Mouse (Mus musculus) kidney, postnatal 0 days (tissue): ENCODE measurements around the gene Rac3. TPM values are rescaled to one million over a fixed set of nuclear protein-coding genes. Genes with fewer than 3 reads are reported as not detected.
A peak's percentile ranks its signal among the peaks of the same experiment; 100 is the strongest.

ENCODE experiments used
- ATAC-seq: fragments of 200-750 bp; cut with Nextera tagmentation; replicated peaks from 2 replicates; pipeline ENCODE4 v1.8.0; 2017; ENCODE audit warnings: low read depth, moderate number of reproducible peaks, moderate TSS enrichment, moderate library complexity; ENCODE audit not compliant: low FRiP score
- DNase-seq: peaks from one replicate; pipeline ENCODE4 v3.0.0-alpha.2; 2016; ENCODE audit warnings: low spot score
- H3K27ac ChIP-seq: fragments of 300-500 bp; sonication (generic); 2 replicates; pipeline ENCODE4 v1.5.1; 2014; ENCODE audit warnings: mild to moderate bottlenecking
- H3K27me3 ChIP-seq: fragments of 300-500 bp; sonication (generic); 2 replicates; pipeline ENCODE4 v1.6.1; 2014; ENCODE audit warnings: low read length, mixed read lengths; ENCODE audit not compliant: insufficient read depth
- H3K36me3 ChIP-seq: fragments of 300-500 bp; sonication (generic); 2 replicates; pipeline ENCODE4 v1.6.1; 2014; ENCODE audit warnings: low read length, mixed read lengths; ENCODE audit not compliant: insufficient read depth
- H3K4me1 ChIP-seq: fragments of 300-500 bp; sonication (generic); replicated peaks from 2 replicates; pipeline ENCODE4 v1.6.1; 2014; ENCODE audit warnings: antibody characterized with exemption, low read length, mixed read lengths; ENCODE audit not compliant: insufficient read depth
- H3K4me2 ChIP-seq: fragments of 300-500 bp; sonication (generic); 2 replicates; pipeline ENCODE4 v1.6.1; 2014; ENCODE audit warnings: mild to moderate bottlenecking, low read length, moderate library complexity, mixed read lengths
- H3K4me3 ChIP-seq: fragments of 300-500 bp; sonication (generic); replicated peaks from 2 replicates; pipeline ENCODE4 v1.5.1; 2014; ENCODE audit warnings: low read depth, low read length
- H3K9ac ChIP-seq: fragments of 300-500 bp; sonication (generic); 2 replicates; pipeline ENCODE4 v1.6.1; 2014; ENCODE audit warnings: low read depth, low read length
- H3K9me3 ChIP-seq: fragments of 300-500 bp; sonication (generic); replicated peaks from 2 replicates; pipeline ENCODE4 v1.6.1; 2016; ENCODE audit warnings: low read length, inconsistent platforms, mixed read lengths
- CTCF ChIP-seq: IDR thresholded peaks from 2 replicates; pipeline ENCODE4 v1.5.1; 2016; ENCODE audit warnings: antibody characterized with exemption, low read depth, mild to moderate bottlenecking, moderate library complexity
- WGBS: fragments of 180-500 bp; shearing (Covaris S2); extraction: QIAGEN DNeasy Blood & Tissue Kit; methylation state at CpG from one replicate; pipeline ENCODE4 v1.1.7; 2014; 5-methylcytosine and 5-hydroxymethylcytosine counted together
- polyA plus RNA-seq: library from polyadenylated mRNA; unstranded; fragments of >200 nt; fragmentation: Nextera tagmentation; extraction: Ambion mirVana; gene quantifications from 2 replicates; pipeline ENCODE4 v1.2.1, GENCODE M21; 2015

The Rac3 gene
- polyA plus RNA-seq, 1 experiment from 2014 or later: 23.4 TPM

DNA sequence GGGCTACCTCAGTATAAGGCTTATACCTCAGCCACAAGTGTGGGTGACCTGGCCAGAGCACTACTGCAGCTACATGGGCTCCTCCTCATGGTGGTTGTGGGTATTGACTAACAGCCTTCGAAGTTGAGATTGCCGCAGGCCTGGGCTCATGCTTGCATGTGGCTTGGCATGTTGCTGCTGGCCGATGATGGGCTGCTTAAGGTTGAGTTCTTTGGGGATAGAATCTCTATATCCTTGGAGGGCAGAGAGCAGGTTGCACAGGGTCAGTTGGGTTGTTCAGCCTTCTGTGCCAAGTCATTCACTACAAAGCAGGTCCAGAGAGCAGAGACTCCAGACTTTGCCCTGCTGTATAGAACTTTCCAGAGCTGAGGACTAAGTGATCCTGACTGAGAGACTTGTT is 41.4 kb upstream of the Rac3 start:
- Histone ChIP-seq H3K36me3 (peaks cover 26% of the 10 kb centered on the region; the same call in 1 of the 2 replicates), H3K9me3 (no peaks in the 10 kb centered on the region), H3K27me3 (no peaks in the 10 kb centered on the region), H3K27ac (0 out of 2 replicates have a peak overlapping the region, but pooled peaks have one; percentile 19), H3K4me1 (no peaks in the 10 kb centered on the region), H3K4me2 (no peak overlapping the region), H3K9ac (no peak overlapping the region), H3K4me3 (no peak overlapping the region)
- 79% methylated on average over 3 of the region's 3 CpGs for WGBS
- TF ChIP-seq CTCF: peak; percentile 63
- DNase-seq: peak; percentile 45
- peak; percentile 84 for ATAC-seq

DNA sequence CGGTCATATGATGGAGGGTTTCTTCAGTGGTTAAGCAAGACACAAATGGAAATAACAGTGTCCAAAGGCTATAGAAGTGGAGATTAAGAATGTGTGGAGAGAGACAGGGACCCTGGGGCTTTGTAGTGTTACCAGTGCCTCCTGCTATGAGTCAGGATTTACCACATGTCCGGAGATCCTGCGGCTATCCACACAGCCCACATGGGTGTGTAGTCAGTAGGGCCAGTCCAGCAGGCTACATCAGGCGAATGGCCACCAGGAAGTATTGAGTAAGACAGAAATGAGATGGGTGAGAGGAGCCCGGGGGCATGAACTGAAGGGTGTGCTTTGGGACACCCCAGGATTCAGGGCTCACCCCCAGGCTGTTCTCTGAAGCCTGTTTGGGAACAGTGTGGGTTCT is 38.6 kb upstream of the Rac3 start:
- DNase-seq (no peak), ATAC-seq (no peak)
- Histone ChIP-seq H3K9me3 (no peaks in the 10 kb centered on the region), H3K4me3 (no peak overlapping the region), H3K27me3 (no peaks in the 10 kb centered on the region), H3K27ac (no peak overlapping the region), H3K9ac (no peak overlapping the region), H3K4me1 (no peaks in the 10 kb centered on the region), H3K4me2 (no peak overlapping the region), H3K36me3 (peaks cover 34% of the 10 kb centered on the region; the same call in 1 of the 2 replicates)
- TF ChIP-seq CTCF: no peak
- WGBS: 94% methylated on average over 5 of the region's 5 CpGs

GRCm38 (mm10) chr11:120683536-120683935 is 37.7 kb upstream of the Rac3 start:
- Histone ChIP-seq H3K4me3 (no peak overlapping the region), H3K4me1 (no peaks in the 10 kb centered on the region), H3K36me3 (peaks cover 33% of the 10 kb centered on the region; the same call in 1 of the 2 replicates), H3K9me3 (no peaks in the 10 kb centered on the region), H3K27ac (no peak overlapping the region), H3K4me2 (no peak overlapping the region), H3K9ac (no peak overlapping the region), H3K27me3 (no peaks in the 10 kb centered on the region)
- WGBS: 90% methylated on average over 3 of the region's 3 CpGs
- DNase-seq: no peak
- no peak for TF ChIP-seq CTCF
- ATAC-seq: no peak

DNA sequence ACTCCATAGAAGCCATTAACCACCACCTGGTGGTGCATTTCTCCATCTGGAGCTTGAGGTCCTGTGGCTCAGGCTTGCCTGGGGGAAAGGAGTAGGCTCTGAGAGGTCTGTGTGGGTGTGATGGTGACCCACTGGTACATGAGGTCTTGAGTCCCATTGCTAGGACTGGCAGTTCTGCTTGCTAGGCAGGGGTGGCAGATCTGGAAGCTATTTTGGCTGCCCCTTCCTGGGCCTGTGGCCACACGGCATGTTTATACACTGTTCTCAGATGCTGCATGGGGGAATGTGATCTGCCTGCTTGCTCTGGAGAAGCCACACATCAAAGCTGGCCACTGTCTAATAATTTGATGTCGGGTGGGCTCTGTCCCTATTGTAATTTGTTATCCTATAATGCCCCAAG is 37.2 kb upstream of the Rac3 start:
- no peak overlapping the region for H3K4me3 ChIP-seq
- H3K4me1 ChIP-seq: no peaks in the 10 kb centered on the region
- WGBS: 69% methylated on average over 2 of the region's 2 CpGs
- TF ChIP-seq CTCF: no peak
- no peak for ATAC-seq
- no peaks in the 10 kb centered on the region for H3K27me3 ChIP-seq
- no peak overlapping the region for H3K9ac ChIP-seq
- H3K27ac ChIP-seq: no peak overlapping the region
- H3K36me3 ChIP-seq: peaks cover 38% of the 10 kb centered on the region; the same call in 1 of the 2 replicates
- no peak for DNase-seq
- H3K9me3 ChIP-seq: no peaks in the 10 kb centered on the region
- no peak overlapping the region for H3K4me2 ChIP-seq

- Histone ChIP-seq H3K27ac (no peak overlapping the region), H3K9me3 (no peaks in the 10 kb centered on the region), H3K27me3 (no peaks in the 10 kb centered on the region), H3K4me3 (no peak overlapping the region), H3K4me2 (no peak overlapping the region), H3K4me1 (no peaks in the 10 kb centered on the region), H3K9ac (no peak overlapping the region), H3K36me3 (peaks cover 39% of the 10 kb centered on the region)
- no peak for ATAC-seq
- no peak for TF ChIP-seq CTCF
- no peak for DNase-seq
- WGBS: 86% methylated on average over 2 of the region's 2 CpGs
Observed at GRCm38 (mm10) chr11:120684660-120685059, 36.6 kb upstream of the Rac3 start.

DNA sequence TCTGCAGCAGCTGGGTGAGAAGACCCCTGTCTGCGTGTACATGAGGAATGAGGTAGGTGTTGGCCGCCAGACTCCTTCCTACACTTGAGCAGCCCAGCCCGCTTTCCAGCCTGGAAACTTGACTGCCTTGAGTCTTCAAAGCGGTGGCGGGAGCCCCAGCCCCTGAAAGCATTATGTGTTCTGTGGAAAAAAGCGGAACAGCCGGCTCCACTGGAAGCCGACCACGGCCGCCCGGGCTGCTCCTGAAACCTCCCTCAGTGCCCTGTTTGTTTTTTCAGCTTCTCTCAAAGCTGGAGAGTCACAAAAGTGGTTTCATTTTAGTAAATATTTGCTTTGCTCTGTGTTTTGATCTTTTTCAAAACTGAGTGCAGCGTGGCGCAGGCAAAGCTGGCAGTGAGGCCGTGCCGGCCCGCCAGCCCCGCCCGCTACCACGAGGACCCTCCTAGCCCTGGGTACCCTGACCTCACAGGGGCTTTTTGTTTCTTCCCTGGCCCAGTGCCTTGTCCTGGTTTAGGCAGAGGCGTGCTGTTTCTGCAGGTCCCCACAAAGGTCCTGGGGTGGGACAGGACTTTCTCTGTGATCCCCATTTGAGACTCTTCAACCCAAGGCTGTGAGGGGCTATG is 34.5 kb upstream of the Rac3 start:
- ATAC-seq (no peak), DNase-seq (no peak)
- Histone ChIP-seq H3K4me3 (no peak overlapping the region), H3K4me1 (no peaks in the 10 kb centered on the region), H3K9ac (no peak overlapping the region), H3K36me3 (peaks cover 43% of the 10 kb centered on the region), H3K27me3 (no peaks in the 10 kb centered on the region), H3K4me2 (no peak overlapping the region), H3K27ac (no peak overlapping the region), H3K9me3 (no peaks in the 10 kb centered on the region)
- WGBS: 72% methylated on average over 20 of the region's 20 CpGs
- no peak for TF ChIP-seq CTCF

GRCm38 (mm10) chr11:120689365-120689764 is 31.9 kb upstream of the Rac3 start:
- H3K36me3 ChIP-seq: peaks cover 34% of the 10 kb centered on the region
- no peak overlapping the region for H3K27ac ChIP-seq
- DNase-seq (no peak), ATAC-seq (no peak)
- TF ChIP-seq CTCF: no peak
- H3K9ac ChIP-seq: no peak overlapping the region
- no peak overlapping the region for H3K4me3 ChIP-seq
- H3K9me3 ChIP-seq: no peaks in the 10 kb centered on the region
- H3K27me3 ChIP-seq: no peaks in the 10 kb centered on the region
- WGBS: 81% methylated on average over 3 of the region's 3 CpGs
- no peak overlapping the region for H3K4me2 ChIP-seq
- no peaks in the 10 kb centered on the region; the same call in 1 of the 2 replicates for H3K4me1 ChIP-seq
